Mouse (Mus musculus) kidney, embryonic 15.5 days (tissue): Measurements from ENCODE around the gene Cyp27b1. TPM values are rescaled to one million over a fixed set of nuclear protein-coding genes. Genes with fewer than 3 reads are reported as not detected.

Experiments
- microRNA counts: library from miRNA; unstranded; fragments of <30 nt; microRNA quantifications from one replicate; lab custom pipeline; 2016
- microRNA-seq: library from miRNA; unstranded; fragments of <30 nt; microRNA quantifications from one replicate; pipeline ENCODE4, GENCODE M21; 2016
- polyA plus RNA-seq: library from polyadenylated mRNA; unstranded; fragments of >200 nt; fragmentation: Nextera tagmentation; extraction: Ambion mirVana; gene quantifications from 2 replicates; pipeline ENCODE4 v1.2.1, GENCODE M21; 2015

The Cyp27b1 gene
- polyA plus RNA-seq, 1 experiment from 2014 or later: 9.9 TPM

MicroRNAs encoded within 50 kb of the gene (microRNA counts, 519-probe panel; counts per million panel counts)
- 31.7 counts per million for microRNA mmu-miR-546 (lab: Ali Mortazavi, UCI)

Small RNA genes within 50 kb of the gene (microRNA-seq; reads per million reads assigned to microRNA genes)
- not detected for gene Mir546

Other genes starting within 250 kb of the Cyp27b1 start
- gene Atp23, start 146.9 kb upstream of the Cyp27b1 start, polyA plus RNA-seq: 18.3 and 19.5 TPM in 2 replicates
- gene Ctdsp2, start 69.5 kb upstream of the Cyp27b1 start, polyA plus RNA-seq: 67.5 and 73.2 TPM in 2 replicates
- 0.10 and 0.36 TPM in 2 replicates for gene Avil, start 47.5 kb upstream of the Cyp27b1 start, polyA plus RNA-seq
- 96.4 and 99.7 TPM in 2 replicates for gene Tsfm, start 17.4 kb upstream of the Cyp27b1 start, polyA plus RNA-seq
- 59.4 and 67.4 TPM in 2 replicates for gene Mettl1, start 6.8 kb upstream of the Cyp27b1 start, polyA plus RNA-seq
- gene Eef1akmt3, start 6.7 kb upstream of the Cyp27b1 start, polyA plus RNA-seq: 0.93 and 1.00 TPM in 2 replicates
- gene March9, start 11.9 kb downstream of the Cyp27b1 start, polyA plus RNA-seq: 1.1 and 1.4 TPM in 2 replicates
- gene Cdk4, start 15.3 kb downstream of the Cyp27b1 start, polyA plus RNA-seq: 1,852 and 1,884 TPM in 2 replicates
- 185 and 189 TPM in 2 replicates for gene Tspan31, start 22.0 kb downstream of the Cyp27b1 start, polyA plus RNA-seq
- gene Agap2, start 27.0 kb downstream of the Cyp27b1 start, polyA plus RNA-seq: 0.04 and 0.42 TPM in 2 replicates
- gene Os9, start 72.9 kb downstream of the Cyp27b1 start, polyA plus RNA-seq: 88.1 and 94.0 TPM in 2 replicates
- gene B4galnt1, start 117.0 kb downstream of the Cyp27b1 start, polyA plus RNA-seq: 7.5 and 7.7 TPM in 2 replicates
- 3.1 and 3.3 TPM in 2 replicates for gene Slc26a10, start 132.4 kb downstream of the Cyp27b1 start, polyA plus RNA-seq
- gene Arhgef25, start 141.8 kb downstream of the Cyp27b1 start, polyA plus RNA-seq: 40.6 and 52.6 TPM in 2 replicates
- 100 and 129 TPM in 2 replicates for gene Dtx3, start 147.5 kb downstream of the Cyp27b1 start, polyA plus RNA-seq
- 41.1 and 43.5 TPM in 2 replicates for gene Pip4k2c, start 163.3 kb downstream of the Cyp27b1 start, polyA plus RNA-seq
- gene Kif5a, start 215.1 kb downstream of the Cyp27b1 start, polyA plus RNA-seq: 1.1 and 1.9 TPM in 2 replicates
- 169 and 189 TPM in 2 replicates for gene Dctn2, start 218.1 kb downstream of the Cyp27b1 start, polyA plus RNA-seq
- 15.9 and 16.1 TPM in 2 replicates for gene Mbd6, start 240.8 kb downstream of the Cyp27b1 start, polyA plus RNA-seq